Comparison of ENCODE assay signal across 23 mouse cellular contexts in the genomic region with DNA sequence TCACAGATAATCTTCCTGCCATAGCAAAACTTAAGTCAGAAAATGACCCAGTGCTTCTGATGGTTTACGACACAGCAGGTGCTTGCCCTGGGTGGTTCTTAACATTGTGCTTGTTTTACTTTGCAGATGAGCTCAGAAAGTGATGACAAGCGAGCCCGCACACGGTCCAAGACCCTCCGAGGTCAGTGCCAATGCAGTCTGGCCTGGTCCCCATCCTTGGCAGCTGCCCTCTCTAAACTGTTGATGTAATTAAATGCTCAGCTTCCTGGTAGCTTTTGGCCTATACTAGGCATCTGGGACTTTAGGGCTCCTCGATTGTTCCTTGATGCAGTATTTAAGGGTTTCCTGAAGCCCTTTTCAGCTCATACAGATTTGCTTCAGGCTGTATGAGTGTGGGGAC. TPM values are rescaled to one million over a fixed set of nuclear protein-coding genes. Genes with fewer than 3 reads are reported as not detected.
DNase-seq lines count a peak whose midpoint lies in the region; TF ChIP-seq lines count a peak whose summit lies in the region.
"Had no signal": no experiment of that assay in that cellular context is flagged by ENCODE, and none has a peak within 500 bp of the region (broad histone marks: within the 10 kb centered on the region; RNA-seq: fewer than 3 reads in every experiment).

No protein-coding gene starts in this region.

- no peak overlapping the region for H3K27ac ChIP-seq in heart, embryonic 10.5 days
- H3K27ac ChIP-seq in left cerebral cortex, adult 2 months, result no peak overlapping the region
- H3K27ac ChIP-seq: embryonic facial prominence, embryonic 10.5 days; embryonic facial prominence, embryonic 12.5 days; forebrain, embryonic 13.5 days; forebrain, embryonic 15.5 days had no signal

- no peak overlapping the region for H3K4me3 ChIP-seq in heart, embryonic 10.5 days
- H3K4me3 ChIP-seq in left cerebral cortex, adult 2 months, result no peak overlapping the region
- H3K4me3 ChIP-seq: embryonic facial prominence, embryonic 10.5 days; embryonic facial prominence, embryonic 12.5 days; forebrain, embryonic 13.5 days; forebrain, embryonic 15.5 days had no signal

- intact Hi-C loops in left cerebral cortex, postnatal 4 days (cut with DNase I), result no loop called here
- intact Hi-C loops in left cerebral cortex, adult 2 months (cut with DNase I), result no loop called here

- H3K4me1 ChIP-seq in heart, embryonic 10.5 days, result no peaks in the 10 kb centered on the region
- H3K4me1 ChIP-seq: embryonic facial prominence, embryonic 10.5 days; embryonic facial prominence, embryonic 12.5 days had no signal

- H3K36me3 ChIP-seq in heart, embryonic 10.5 days, result no peaks in the 10 kb centered on the region
- H3K36me3 ChIP-seq: embryonic facial prominence, embryonic 10.5 days; embryonic facial prominence, embryonic 12.5 days; G1E had no signal

- no peak for TF ChIP-seq CTCF in left cerebral cortex, adult 2 months (IDR thresholded peaks at IDR 0.05)

- no peaks in the 10 kb centered on the region for H3K27me3 ChIP-seq in heart, embryonic 10.5 days (ENCODE audit: insufficient read depth, poor library complexity, severe bottlenecking)
- H3K27me3 ChIP-seq: embryonic facial prominence, embryonic 12.5 days; forebrain, embryonic 13.5 days; forebrain, embryonic 15.5 days had no signal

- WGBS in heart, embryonic 10.5 days, result 74% methylated on average over 6 of the region's 6 CpGs

- H3K9me3 ChIP-seq in heart, embryonic 10.5 days, result no peaks in the 10 kb centered on the region
- H3K9me3 ChIP-seq: embryonic facial prominence, embryonic 10.5 days; embryonic facial prominence, embryonic 12.5 days; forebrain, embryonic 13.5 days; forebrain, embryonic 15.5 days; G1E had no signal

- DNase-seq in cerebellum, postnatal 10 days, result peak; percentile 79 to 86
- no peak for DNase-seq in cerebellum, postnatal 25 days
- DNase-seq in heart, adult 11 months, result peak; percentile 58
- DNase-seq in heart, embryonic 10.5 days (ENCODE audit: low spot score), result no peak
- DNase-seq in left cerebral cortex, postnatal 4 days, result peak; percentile 71
- DNase-seq in left cerebral cortex, adult 2 months (ENCODE audit: extremely low spot score in 1 of 2, low spot score in 2 of 2), result no peak
- DNase-seq: adrenal gland, adult 8-10 months; adrenal gland, postnatal 14 days; adrenal gland, postnatal 36 days; B cell, adult 2 months; cerebellum, adult 11-12 months; cerebellum, adult 8-10 months; cerebellum, adult 9-11 months; forebrain, postnatal 0 days had no signal

RNA-seq across cellular contexts. Expression of a gene that starts 26.3 kb away (rescaled TPM):
- 0.05 and 0.14 TPM in 2 replicates for polyA plus RNA-seq in heart, embryonic 10.5 days (2016; fragmentation: Nextera tagmentation; extraction: Ambion mirVana)
- total RNA-seq in left cerebral cortex, postnatal 4 days (2021), result 10 to 100 TPM; 35.7 to 37.7 TPM
- total RNA-seq in left cerebral cortex, adult 2 months (2021), result 10 to 100 TPM; 17.9 to 19.6 TPM
- total RNA-seq: CH12.LX had no signal
- polyA plus RNA-seq: activated CD4-positive, CD25-positive, alpha-beta regulatory T cell, adult 4 months; CD4-positive, CD25-positive, alpha-beta regulatory T cell, adult 4 months; G1E; Patski had no signal

RNA-seq across cellular contexts. Expression of a gene that starts 48.3 kb away (rescaled TPM):
- polyA plus RNA-seq in heart, embryonic 10.5 days (2016; fragmentation: Nextera tagmentation; extraction: Ambion mirVana), result 22.7 and 22.9 TPM in 2 replicates
- total RNA-seq in left cerebral cortex, postnatal 4 days (2021), result 10 to 100 TPM; 38.0 to 40.7 TPM
- 10 to 100 TPM; 79.1 to 90.6 TPM for total RNA-seq in left cerebral cortex, adult 2 months (2021)

Comparison
In these comparisons a context has a peak if more than half of its experiments do, and no peak if none do; other contexts are left out.
1. DNase-seq: peak in cerebellum, postnatal 10 days (2 of 2), heart, adult 11 months (single experiment) and left cerebral cortex, postnatal 4 days (single experiment); none in cerebellum, postnatal 25 days (0 of 2), heart, embryonic 10.5 days (single experiment) and left cerebral cortex, adult 2 months (0 of 2).